Mouse (Mus musculus) liver, embryonic 13.5 days (tissue): ENCODE data around the gene Pum1. TPM values are rescaled to one million over a fixed set of nuclear protein-coding genes. Genes with fewer than 3 reads are reported as not detected.

Experiments used
- ATAC-seq: fragments of 200-750 bp; cut with Nextera tagmentation; 2 replicates; pipeline ENCODE4 v1.8.0; 2017; ENCODE audit warnings: low read depth, mild to moderate bottlenecking, moderate number of reproducible peaks, moderate library complexity
- DNase-seq: peaks from one replicate; pipeline ENCODE4 v3.0.0; 2022
- H3K27ac ChIP-seq: fragments of 300-500 bp; sonication (generic); 2 replicates; pipeline ENCODE4 v1.5.1; 2015; ENCODE audit warnings: moderate library complexity, mild to moderate bottlenecking, inconsistent platforms
- H3K27me3 ChIP-seq: fragments of 300-500 bp; sonication (generic); 2 replicates; pipeline ENCODE4 v1.6.1; 2015; ENCODE audit warnings: mild to moderate bottlenecking, inconsistent platforms
- H3K36me3 ChIP-seq: fragments of 300-500 bp; sonication (generic); 2 replicates; pipeline ENCODE4 v1.6.1; 2015; ENCODE audit warnings: mild to moderate bottlenecking, inconsistent platforms
- H3K4me1 ChIP-seq: fragments of 300-500 bp; sonication (generic); replicated peaks from 2 replicates; pipeline ENCODE4 v1.6.1; 2015; ENCODE audit warnings: inconsistent platforms
- H3K4me2 ChIP-seq: fragments of 300-500 bp; sonication (generic); 2 replicates; pipeline ENCODE4 v1.6.1; 2015; ENCODE audit warnings: inconsistent platforms, mild to moderate bottlenecking, moderate library complexity
- H3K4me3 ChIP-seq: fragments of 300-500 bp; sonication (generic); replicated peaks from 2 replicates; pipeline ENCODE4 v1.5.1; 2015; ENCODE audit warnings: mild to moderate bottlenecking, inconsistent platforms
- H3K9ac ChIP-seq: fragments of 300-500 bp; sonication (generic); 2 replicates; pipeline ENCODE4 v1.6.1; 2015; ENCODE audit warnings: mild to moderate bottlenecking, inconsistent platforms
- H3K9me3 ChIP-seq: fragments of 300-500 bp; sonication (generic); replicated peaks from 2 replicates; pipeline ENCODE4 v1.6.1; 2016; ENCODE audit warnings: inconsistent platforms
- WGBS: fragments of 180-500 bp; shearing (Covaris S2); methylation state at CpG from one replicate; pipeline ENCODE4 v1.1.7; 2015; ENCODE audit not compliant: insufficient replicate concordance; 5-methylcytosine and 5-hydroxymethylcytosine counted together
- polyA plus RNA-seq: library from polyadenylated mRNA; unstranded; fragments of >200 nt; fragmentation: Nextera tagmentation; extraction: Ambion mirVana; gene quantifications from 2 replicates; pipeline ENCODE4 v1.2.1, GENCODE M21; 2015

Pum1 gene
- polyA plus RNA-seq, 1 experiment from 2014 or later: 29.7 TPM

DNA sequence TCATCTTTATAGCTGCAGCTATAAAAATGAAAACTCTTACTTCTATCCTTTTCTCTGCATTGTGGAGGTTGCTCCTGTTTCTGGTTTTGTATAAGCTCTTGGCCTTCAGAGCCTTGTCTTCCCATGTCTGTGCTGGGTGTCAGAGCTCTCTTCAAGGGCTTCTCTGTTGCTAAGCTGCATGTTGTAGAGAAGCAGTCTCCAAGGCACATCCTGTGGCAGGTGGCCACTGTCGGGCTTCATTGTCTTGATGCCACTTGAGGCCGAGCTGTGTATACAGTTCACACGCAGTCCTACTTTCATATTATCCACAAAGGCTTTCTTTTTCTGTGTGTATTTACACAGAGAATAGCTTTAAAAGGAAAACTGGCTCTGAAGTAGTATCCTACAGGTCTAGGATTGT lies 63.0 kb downstream of the Pum1 start:
- H3K4me2 ChIP-seq: no peak overlapping the region
- no peak for DNase-seq
- no peaks in the 10 kb centered on the region for H3K9me3 ChIP-seq
- 86% methylated on average over 3 of the region's 3 CpGs for WGBS
- no peak overlapping the region for H3K4me3 ChIP-seq
- peaks cover 50% of the 10 kb centered on the region for H3K4me1 ChIP-seq
- no peak overlapping the region for H3K9ac ChIP-seq
- no peak for ATAC-seq
- H3K36me3 ChIP-seq: peaks cover 81% of the 10 kb centered on the region
- H3K27ac ChIP-seq: no peak overlapping the region
- no peaks in the 10 kb centered on the region for H3K27me3 ChIP-seq

DNA sequence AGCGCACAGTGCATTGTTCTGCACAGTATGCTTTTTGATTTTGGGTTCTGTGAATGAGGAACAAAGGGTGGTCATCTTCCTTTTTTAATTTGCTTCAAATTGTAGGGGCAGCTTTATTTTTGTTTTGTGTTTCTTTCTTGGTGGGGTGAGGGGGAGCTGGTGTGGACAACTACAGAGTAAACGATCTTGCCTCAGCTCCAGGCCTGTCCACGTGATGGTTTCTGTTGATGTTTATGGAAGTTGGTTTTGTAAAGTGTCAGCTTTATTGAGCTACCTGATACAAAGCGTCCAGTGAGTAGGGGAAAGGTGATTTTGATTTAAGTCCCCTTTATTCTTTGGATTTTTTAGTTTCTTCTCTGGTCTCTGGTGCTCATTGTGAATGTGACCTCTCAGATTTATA lies 72.8 kb downstream of the Pum1 start:
- ATAC-seq (no peak), DNase-seq (no peak)
- H3K9ac ChIP-seq: no peak overlapping the region
- H3K4me2 ChIP-seq: no peak overlapping the region
- no peaks in the 10 kb centered on the region for H3K9me3 ChIP-seq
- WGBS: 80% methylated on average over 4 of the region's 4 CpGs
- no peaks in the 10 kb centered on the region for H3K27me3 ChIP-seq
- peaks cover 30% of the 10 kb centered on the region for H3K4me1 ChIP-seq
- peak overlapping the region; percentile 51; the same call in 1 of the 2 replicates for H3K27ac ChIP-seq
- H3K4me3 ChIP-seq: no peak overlapping the region
- H3K36me3 ChIP-seq: peaks cover 48% of the 10 kb centered on the region

DNA sequence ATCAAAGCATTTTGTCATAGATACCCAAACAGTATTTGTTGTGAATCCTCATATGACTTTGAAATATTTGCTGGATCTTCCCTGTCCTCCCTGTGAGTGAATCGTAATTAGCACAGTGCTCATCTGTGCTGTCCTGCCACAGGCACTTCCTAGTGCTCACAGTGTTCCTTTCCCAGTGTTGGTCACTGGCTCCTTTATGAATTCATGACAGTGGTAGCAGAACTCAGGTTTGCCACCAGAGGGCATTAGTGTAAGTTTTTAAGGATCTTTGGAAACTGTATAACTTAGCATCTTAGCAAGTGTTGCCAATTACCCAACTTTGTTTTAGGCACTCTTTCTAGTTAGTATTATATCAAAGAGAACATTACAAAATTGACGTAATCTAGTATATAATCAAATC lies 75.4 kb downstream of the Pum1 start:
- Histone ChIP-seq H3K4me3 (no peak overlapping the region), H3K27me3 (no peaks in the 10 kb centered on the region), H3K4me1 (peaks cover 25% of the 10 kb centered on the region), H3K36me3 (peaks cover 55% of the 10 kb centered on the region), H3K4me2 (no peak overlapping the region), H3K9ac (no peak overlapping the region), H3K9me3 (no peaks in the 10 kb centered on the region), H3K27ac (no peak overlapping the region)
- WGBS: 65% methylated on average over 2 of the region's 2 CpGs
- DNase-seq (no peak), ATAC-seq (peak; percentile 63)

DNA sequence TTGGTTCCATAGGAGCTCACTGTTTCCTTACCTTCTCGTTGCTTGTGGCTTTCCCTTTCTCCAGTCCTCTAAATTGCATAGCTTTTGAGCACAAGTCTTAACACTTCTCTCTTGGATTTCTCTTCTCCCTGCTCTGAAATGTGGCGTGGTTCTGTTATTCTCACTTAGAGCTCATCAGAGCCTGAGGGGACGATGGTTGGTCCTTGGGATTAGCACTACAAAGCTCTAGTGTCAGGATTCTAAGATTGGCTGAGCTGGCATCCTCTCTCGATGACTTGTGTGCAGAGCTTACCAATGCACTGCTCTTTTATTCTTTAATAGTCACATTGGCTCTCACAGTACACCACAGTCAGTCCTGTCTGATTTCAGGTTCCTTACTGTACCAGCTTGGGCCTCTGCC lies 80.9 kb downstream of the Pum1 start:
- H3K4me2 ChIP-seq: no peak overlapping the region
- H3K27me3 ChIP-seq: no peaks in the 10 kb centered on the region
- WGBS: 88% methylated on average over 4 of the region's 4 CpGs
- DNase-seq: no peak
- no peak for ATAC-seq
- no peaks in the 10 kb centered on the region for H3K4me1 ChIP-seq
- no peak overlapping the region for H3K4me3 ChIP-seq
- no peak overlapping the region for H3K9ac ChIP-seq
- H3K27ac ChIP-seq: no peak overlapping the region
- H3K9me3 ChIP-seq: no peaks in the 10 kb centered on the region
- peaks cover 92% of the 10 kb centered on the region for H3K36me3 ChIP-seq

DNA sequence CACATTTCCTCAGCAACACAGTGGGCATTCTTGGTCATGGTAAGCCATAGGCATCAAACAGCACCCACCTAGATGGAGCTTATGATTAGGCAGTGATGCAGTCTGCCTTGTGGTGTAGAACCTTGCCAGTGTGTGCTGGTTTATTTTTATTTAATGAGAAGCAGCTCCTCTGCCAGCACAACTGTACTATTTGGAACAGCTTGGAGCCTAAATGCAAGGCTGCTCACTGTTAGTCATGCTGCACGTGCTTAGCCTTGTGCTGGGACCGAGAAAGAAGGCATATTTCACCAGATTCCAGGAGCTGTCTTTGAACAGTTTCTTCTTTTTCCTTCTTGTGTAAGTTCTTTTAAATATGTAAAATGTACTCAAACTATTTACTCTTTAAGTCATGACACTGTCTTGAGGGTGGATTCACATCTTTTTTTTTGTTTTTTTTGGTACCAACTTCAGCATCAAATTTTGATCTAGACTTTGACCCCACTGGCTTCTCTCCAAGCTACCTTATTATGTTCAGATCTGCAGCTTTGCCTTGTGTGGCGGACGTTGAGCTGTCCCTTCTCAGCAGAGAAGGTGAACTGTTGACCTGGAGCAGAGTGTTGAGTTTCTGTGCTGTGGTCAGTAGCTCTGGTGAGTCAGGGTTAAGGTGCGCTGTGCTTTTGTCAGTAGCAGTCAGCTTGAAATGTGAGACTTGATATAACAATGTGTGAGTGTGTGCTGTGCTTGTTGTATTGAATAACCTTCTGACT lies 82.6 kb downstream of the Pum1 start:
- H3K4me3 ChIP-seq: no peak overlapping the region
- H3K36me3 ChIP-seq: peaks cover 98% of the 10 kb centered on the region
- no peaks in the 10 kb centered on the region for H3K27me3 ChIP-seq
- H3K9me3 ChIP-seq: no peaks in the 10 kb centered on the region
- DNase-seq (no peak), ATAC-seq (no peak)
- no peak overlapping the region for H3K27ac ChIP-seq
- WGBS: 89% methylated on average over 5 of the region's 5 CpGs
- H3K4me1 ChIP-seq: no peaks in the 10 kb centered on the region
- no peak overlapping the region for H3K4me2 ChIP-seq
- H3K9ac ChIP-seq: no peak overlapping the region

DNA sequence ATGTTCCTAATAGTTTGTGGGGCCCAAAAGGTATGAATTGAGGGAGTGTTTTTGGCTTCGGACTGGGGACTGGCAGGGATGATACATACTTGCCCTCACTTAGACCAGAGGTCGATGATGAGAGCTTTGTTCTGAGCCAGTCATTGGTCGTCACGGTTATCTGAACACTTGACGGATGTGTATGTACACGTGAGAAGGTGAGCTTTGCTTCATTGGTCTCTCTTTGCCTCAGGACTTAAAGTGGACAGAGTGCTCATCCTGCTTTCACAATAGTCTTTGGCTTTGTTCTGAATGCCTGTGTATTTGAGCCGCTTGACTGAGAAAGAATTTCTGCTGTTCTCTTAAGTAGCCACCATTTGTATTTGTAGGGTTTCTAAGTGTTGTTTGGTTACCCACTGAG lies 86.4 kb downstream of the Pum1 start:
- ATAC-seq (no peak), DNase-seq (no peak)
- Histone ChIP-seq H3K9ac (no peak overlapping the region), H3K27me3 (no peaks in the 10 kb centered on the region), H3K36me3 (peaks cover 97% of the 10 kb centered on the region), H3K4me1 (no peaks in the 10 kb centered on the region), H3K9me3 (no peaks in the 10 kb centered on the region), H3K27ac (no peak overlapping the region), H3K4me2 (no peak overlapping the region), H3K4me3 (no peak overlapping the region)
- WGBS: 80% methylated on average over 7 of the region's 7 CpGs

DNA sequence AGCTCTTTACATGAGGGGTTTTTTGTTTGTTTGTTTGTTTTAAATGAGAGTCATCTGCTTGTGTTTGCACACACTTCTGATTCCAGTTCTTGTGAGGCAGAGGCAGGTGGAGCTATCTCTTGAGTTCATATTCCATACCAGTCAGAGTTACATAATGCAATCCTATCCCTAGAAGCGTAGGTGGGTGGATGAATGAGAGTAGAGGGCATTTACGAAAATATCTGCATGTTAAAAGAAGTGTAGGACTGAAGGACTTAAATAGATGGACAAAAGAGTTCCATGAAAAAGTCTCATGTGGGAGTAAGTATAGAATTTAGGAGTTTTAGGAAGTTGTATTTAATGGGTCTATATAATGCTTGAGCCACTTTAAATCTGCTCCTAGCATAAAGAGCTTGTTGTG lies 88.8 kb downstream of the Pum1 start:
- no peaks in the 10 kb centered on the region for H3K4me1 ChIP-seq
- WGBS: 88% methylated on average over 2 of the region's 2 CpGs
- DNase-seq (no peak), ATAC-seq (no peak)
- H3K9ac ChIP-seq: no peak overlapping the region
- H3K4me2 ChIP-seq: no peak overlapping the region
- no peaks in the 10 kb centered on the region for H3K27me3 ChIP-seq
- H3K36me3 ChIP-seq: peaks cover 92% of the 10 kb centered on the region
- no peaks in the 10 kb centered on the region for H3K9me3 ChIP-seq
- no peak overlapping the region for H3K27ac ChIP-seq
- H3K4me3 ChIP-seq: no peak overlapping the region

DNA sequence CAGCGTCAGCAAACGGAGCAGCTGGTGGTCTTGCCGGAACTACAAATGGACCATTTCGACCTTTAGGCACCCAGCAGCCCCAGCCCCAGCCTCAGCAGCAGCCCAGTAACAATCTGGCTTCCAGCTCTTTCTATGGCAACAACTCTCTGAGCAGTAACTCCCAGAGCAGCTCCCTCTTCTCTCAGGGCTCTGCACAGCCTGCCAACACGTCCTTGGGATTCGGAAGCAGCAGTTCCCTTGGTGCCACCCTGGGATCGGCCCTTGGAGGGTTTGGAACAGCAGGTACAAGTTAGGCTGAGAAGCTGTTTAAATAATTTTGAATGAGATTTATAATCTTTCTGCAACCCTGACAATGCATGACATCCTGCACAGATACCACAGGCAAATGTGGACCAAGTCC lies 89.5 kb downstream of the Pum1 start:
- no peaks in the 10 kb centered on the region for H3K27me3 ChIP-seq
- ATAC-seq (no peak), DNase-seq (no peak)
- no peak overlapping the region for H3K4me2 ChIP-seq
- H3K9ac ChIP-seq: no peak overlapping the region
- H3K36me3 ChIP-seq: peaks cover 92% of the 10 kb centered on the region
- 83% methylated on average over 7 of the region's 7 CpGs for whole genome bisulfite sequencing
- no peak overlapping the region for H3K4me3 ChIP-seq
- H3K9me3 ChIP-seq: no peaks in the 10 kb centered on the region
- H3K27ac ChIP-seq: no peak overlapping the region
- H3K4me1 ChIP-seq: no peaks in the 10 kb centered on the region

DNA sequence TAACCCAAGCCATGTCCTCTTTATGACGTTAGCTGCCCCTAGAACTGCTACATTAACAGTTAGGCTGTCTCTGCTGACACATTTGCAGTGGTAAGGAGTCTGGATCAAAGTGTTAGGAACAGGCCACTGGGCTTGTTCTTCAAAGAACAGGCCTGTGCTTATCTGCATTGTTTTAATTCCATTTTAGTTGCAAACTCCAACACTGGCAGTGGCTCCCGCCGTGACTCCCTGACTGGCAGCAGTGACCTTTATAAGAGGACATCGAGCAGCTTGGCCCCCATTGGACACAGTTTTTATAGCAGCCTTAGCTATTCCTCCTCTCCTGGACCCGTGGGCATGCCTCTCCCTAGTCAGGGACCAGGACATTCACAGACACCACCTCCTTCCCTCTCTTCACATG lies 90.6 kb downstream of the Pum1 start:
- DNase-seq (no peak), ATAC-seq (no peak)
- Histone ChIP-seq H3K4me2 (no peak overlapping the region), H3K4me3 (no peak overlapping the region), H3K36me3 (peaks cover 92% of the 10 kb centered on the region), H3K27ac (no peak overlapping the region), H3K4me1 (no peaks in the 10 kb centered on the region), H3K9ac (no peak overlapping the region), H3K27me3 (no peaks in the 10 kb centered on the region), H3K9me3 (no peaks in the 10 kb centered on the region)
- 78% methylated on average over 5 of the region's 5 CpGs for WGBS

DNA sequence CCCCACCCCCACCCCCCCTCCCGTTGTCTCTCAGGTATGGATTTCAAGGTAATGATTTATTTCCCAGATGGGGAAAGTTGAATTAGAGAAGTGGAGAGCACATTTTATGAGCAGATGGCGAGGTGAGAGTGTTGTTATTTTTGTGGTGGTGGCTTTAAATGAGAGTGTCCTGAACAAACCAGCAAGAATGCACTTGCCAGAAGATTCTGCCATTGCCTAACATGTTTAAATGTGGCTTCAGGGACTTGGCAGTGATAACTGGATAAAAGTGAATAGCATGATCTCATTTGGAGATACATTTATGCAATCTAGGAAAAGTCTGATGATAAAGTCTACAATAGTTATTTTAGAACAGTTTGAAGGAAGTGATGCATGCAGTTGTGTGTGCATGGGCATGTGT lies 91.7 kb downstream of the Pum1 start:
- Histone ChIP-seq H3K27ac (no peak overlapping the region), H3K4me2 (no peak overlapping the region), H3K9ac (no peak overlapping the region), H3K4me1 (no peaks in the 10 kb centered on the region), H3K4me3 (no peak overlapping the region), H3K27me3 (no peaks in the 10 kb centered on the region), H3K9me3 (no peaks in the 10 kb centered on the region), H3K36me3 (peaks cover 92% of the 10 kb centered on the region)
- DNase-seq: no peak
- ATAC-seq: no peak
- WGBS: 78% methylated on average over 2 of the region's 2 CpGs

DNA sequence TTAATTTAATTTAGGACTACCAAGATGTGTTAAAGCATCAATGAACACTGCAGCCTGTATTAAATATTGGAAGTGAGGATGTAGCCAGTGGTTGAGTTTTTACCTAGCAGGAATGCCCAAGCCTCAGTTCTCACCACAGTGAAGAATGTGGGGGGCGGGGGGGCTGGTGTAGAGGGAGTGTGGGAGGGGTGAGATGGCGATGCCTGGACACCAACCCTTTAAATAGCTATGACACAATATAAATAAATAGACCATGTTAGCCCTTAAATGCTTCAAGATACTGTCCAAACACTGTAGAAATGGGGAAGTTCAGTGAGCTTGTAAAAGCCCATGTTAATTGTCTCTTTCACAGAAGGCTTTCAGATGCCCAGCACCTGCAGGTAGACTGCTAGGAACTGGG lies 96.8 kb downstream of the Pum1 start:
- H3K27me3 ChIP-seq: no peaks in the 10 kb centered on the region
- H3K36me3 ChIP-seq: peaks cover 92% of the 10 kb centered on the region
- DNase-seq (no peak), ATAC-seq (no peak)
- no peaks in the 10 kb centered on the region for H3K4me1 ChIP-seq
- no peaks in the 10 kb centered on the region for H3K9me3 ChIP-seq
- H3K4me3 ChIP-seq: no peak overlapping the region
- H3K4me2 ChIP-seq: no peak overlapping the region
- 79% methylated on average over 2 of the region's 2 CpGs for WGBS
- H3K27ac ChIP-seq: no peak overlapping the region
- no peak overlapping the region for H3K9ac ChIP-seq

DNA sequence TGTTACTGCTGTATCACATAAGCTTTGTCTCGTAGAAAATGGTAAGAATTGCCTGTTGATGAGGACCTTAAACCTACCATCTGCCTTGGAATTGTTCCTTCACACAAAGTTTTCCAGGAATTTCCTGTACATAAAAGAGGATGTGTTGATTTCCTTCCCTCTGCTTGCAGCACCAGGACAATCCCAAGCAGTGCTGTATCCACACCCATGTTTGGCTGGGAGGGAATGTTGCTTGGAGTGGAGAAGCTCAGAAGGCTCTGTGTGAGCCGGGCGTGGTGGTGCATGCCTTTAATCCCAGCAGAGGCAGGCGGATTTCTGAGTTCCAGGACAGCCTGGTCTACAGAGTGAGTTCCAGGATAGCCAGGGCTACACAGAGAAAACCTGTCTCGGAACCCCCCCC lies 98.7 kb downstream of the Pum1 start:
- Histone ChIP-seq H3K27ac (no peak overlapping the region), H3K9ac (no peak overlapping the region), H3K4me3 (no peak overlapping the region), H3K36me3 (peaks cover 96% of the 10 kb centered on the region), H3K4me2 (no peak overlapping the region), H3K27me3 (no peaks in the 10 kb centered on the region), H3K9me3 (no peaks in the 10 kb centered on the region), H3K4me1 (peaks cover 8% of the 10 kb centered on the region)
- ATAC-seq (no peak), DNase-seq (no peak)
- WGBS: 80% methylated on average over 5 of the region's 5 CpGs
